Mouse (Mus musculus): ENCODE results near the gene Cox4i2. TPM values are rescaled to one million over a fixed set of nuclear protein-coding genes. Genes with fewer than 3 reads are reported as not detected.

The Cox4i2 gene
- polyA plus RNA-seq, 1 experiment from 2014 or later = 4.6 TPM

GRCm38 (mm10) chr2:152781031-152781711 is 27.2 kb downstream of the Cox4i2 start:
- Histone ChIP-seq H3K4me2 (ENCODE audit: low read depth, low read length, severe bottlenecking) (no peak overlapping the region), H3K36me3 (ENCODE audit: control insufficient read depth, insufficient read depth, low read length) (no peaks in the 10 kb centered on the region; the same call in 1 of the 2 replicates), H3K4me1 (replicated peaks; ENCODE audit: control insufficient read depth, insufficient read depth, low read length) (no peaks in the 10 kb centered on the region), H3K27me3 (ENCODE audit: control insufficient read depth, insufficient read depth, low read length) (no peaks in the 10 kb centered on the region), H3K4me3 (ENCODE audit: low read depth, low read length) (no peak overlapping the region), H3K9me3 (ENCODE audit: control insufficient read depth, low read length) (no peaks in the 10 kb centered on the region), H3K9ac (ENCODE audit: low read length) (no peak overlapping the region), H3K27ac (ENCODE audit: low read depth, low read length) (no peak overlapping the region)
- WGBS = 84% methylated on average over 3 of the region's 3 CpGs
- ATAC-seq (replicated peaks; ENCODE audit: low FRiP score) (no peak), DNase-seq (ENCODE audit: low spot score) (no peak)

GRCm38 (mm10) chr2:152782656-152783055 is 28.7 kb downstream of the Cox4i2 start:
- no peak for DNase-seq (ENCODE audit: low spot score)

DNA sequence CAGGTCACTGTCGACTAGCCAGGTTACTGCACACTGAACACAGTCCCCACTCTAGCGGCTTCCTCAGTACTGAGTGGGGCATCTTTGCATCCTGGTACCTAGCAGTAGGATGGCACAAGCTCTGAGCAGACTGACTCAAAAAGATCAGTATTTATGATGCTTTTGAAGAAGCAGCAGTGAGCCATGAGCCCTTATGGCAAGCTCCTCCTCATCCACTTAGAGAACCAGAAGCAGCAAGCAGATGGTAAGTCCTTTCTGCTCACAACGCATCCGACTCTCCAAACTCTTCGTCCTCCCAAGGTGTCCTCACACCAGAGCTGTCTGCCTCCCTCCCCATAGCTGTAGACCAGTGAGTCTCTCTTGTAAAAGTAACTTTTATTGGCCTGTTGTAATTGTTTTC is 29.3 kb downstream of the Cox4i2 start:
- Histone ChIP-seq H3K9me3 (ENCODE audit: control insufficient read depth, low read length) (no peaks in the 10 kb centered on the region), H3K27ac (ENCODE audit: low read depth, low read length) (no peak overlapping the region), H3K4me1 (replicated peaks; ENCODE audit: control insufficient read depth, insufficient read depth, low read length) (no peaks in the 10 kb centered on the region), H3K4me2 (ENCODE audit: low read depth, low read length, severe bottlenecking) (no peak overlapping the region), H3K4me3 (ENCODE audit: low read depth, low read length) (no peak overlapping the region), H3K27me3 (ENCODE audit: control insufficient read depth, insufficient read depth, low read length) (no peaks in the 10 kb centered on the region), H3K36me3 (ENCODE audit: control insufficient read depth, insufficient read depth, low read length) (no peaks in the 10 kb centered on the region; the same call in 1 of the 2 replicates), H3K9ac (ENCODE audit: low read length) (no peak overlapping the region)
- ATAC-seq (replicated peaks; ENCODE audit: low FRiP score) (no peak), DNase-seq (ENCODE audit: low spot score) (no peak)
- WGBS = 95% methylated on average over 5 of the region's 5 CpGs

More at GRCm38 (mm10) chr2:152782656-152783055, 28.7 kb downstream of the Cox4i2 start:
- Histone ChIP-seq H3K4me3 (ENCODE audit: low read depth, low read length) (no peak overlapping the region), H3K4me2 (ENCODE audit: low read depth, low read length, severe bottlenecking) (no peak overlapping the region), H3K27ac (ENCODE audit: low read depth, low read length) (no peak overlapping the region), H3K9ac (ENCODE audit: low read length) (no peak overlapping the region), H3K36me3 (ENCODE audit: control insufficient read depth, insufficient read depth, low read length) (no peaks in the 10 kb centered on the region; the same call in 1 of the 2 replicates), H3K9me3 (ENCODE audit: control insufficient read depth, low read length) (no peaks in the 10 kb centered on the region), H3K4me1 (replicated peaks; ENCODE audit: control insufficient read depth, insufficient read depth, low read length) (no peaks in the 10 kb centered on the region), H3K27me3 (ENCODE audit: control insufficient read depth, insufficient read depth, low read length) (no peaks in the 10 kb centered on the region)
- WGBS = 89% methylated on average over 5 of the region's 5 CpGs
- no peak for ATAC-seq (replicated peaks; ENCODE audit: low FRiP score)

DNA sequence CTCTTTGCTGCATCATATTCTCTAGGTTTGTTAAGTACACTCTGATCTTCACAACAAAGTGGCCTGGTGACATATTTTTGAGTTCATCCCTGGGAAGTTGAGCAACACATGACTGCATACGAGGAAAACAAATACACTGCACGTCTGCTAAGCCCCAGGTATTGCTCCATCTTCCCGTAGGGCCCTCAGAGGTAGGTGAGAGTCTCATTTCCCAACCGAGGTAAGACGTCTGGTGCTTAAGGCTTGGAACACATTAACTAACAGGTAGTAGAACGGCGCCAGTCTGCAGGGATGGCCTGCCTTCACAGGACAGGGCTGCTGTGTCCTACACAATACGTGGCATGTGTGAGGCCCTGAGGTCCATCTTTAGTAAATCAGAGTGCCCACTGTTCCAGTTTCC is 30.7 kb downstream of the Cox4i2 start:
- no peaks in the 10 kb centered on the region for H3K4me1 ChIP-seq (replicated peaks; ENCODE audit: control insufficient read depth, insufficient read depth, low read length)
- ATAC-seq (replicated peaks; ENCODE audit: low FRiP score) (no peak), DNase-seq (ENCODE audit: low spot score) (no peak)
- H3K27ac ChIP-seq (ENCODE audit: low read depth, low read length) = no peak overlapping the region
- no peaks in the 10 kb centered on the region; the same call in 1 of the 2 replicates for H3K36me3 ChIP-seq (ENCODE audit: control insufficient read depth, insufficient read depth, low read length)
- no peaks in the 10 kb centered on the region for H3K27me3 ChIP-seq (ENCODE audit: control insufficient read depth, insufficient read depth, low read length)
- no peak overlapping the region for H3K9ac ChIP-seq (ENCODE audit: low read length)
- H3K9me3 ChIP-seq (ENCODE audit: control insufficient read depth, low read length) = no peaks in the 10 kb centered on the region
- H3K4me2 ChIP-seq (ENCODE audit: low read depth, low read length, severe bottlenecking) = no peak overlapping the region
- H3K4me3 ChIP-seq (ENCODE audit: low read depth, low read length) = no peak overlapping the region
- WGBS = 95% methylated on average over 8 of the region's 8 CpGs

GRCm38 (mm10) chr2:152785446-152786350 is 31.7 kb downstream of the Cox4i2 start:
- WGBS = 84% methylated on average over 18 of the region's 18 CpGs
- no peaks in the 10 kb centered on the region; the same call in 1 of the 2 replicates for H3K36me3 ChIP-seq (ENCODE audit: control insufficient read depth, insufficient read depth, low read length)
- no peak overlapping the region for H3K27ac ChIP-seq (ENCODE audit: low read depth, low read length)
- no peak overlapping the region for H3K9ac ChIP-seq (ENCODE audit: low read length)
- H3K27me3 ChIP-seq (ENCODE audit: control insufficient read depth, insufficient read depth, low read length) = no peaks in the 10 kb centered on the region
- ATAC-seq (replicated peaks; ENCODE audit: low FRiP score) (no peak), DNase-seq (ENCODE audit: low spot score) (no peak)
- no peak overlapping the region for H3K4me2 ChIP-seq (ENCODE audit: low read depth, low read length, severe bottlenecking)
- H3K9me3 ChIP-seq (ENCODE audit: control insufficient read depth, low read length) = no peaks in the 10 kb centered on the region
- H3K4me1 ChIP-seq (replicated peaks; ENCODE audit: control insufficient read depth, insufficient read depth, low read length) = no peaks in the 10 kb centered on the region
- no peak overlapping the region for H3K4me3 ChIP-seq (ENCODE audit: low read depth, low read length)

GRCm38 (mm10) chr2:152787136-152787535 is 33.2 kb downstream of the Cox4i2 start:
- H3K9ac ChIP-seq (ENCODE audit: low read length) = no peak overlapping the region
- no peak overlapping the region for H3K4me3 ChIP-seq (ENCODE audit: low read depth, low read length)
- no peak for DNase-seq (ENCODE audit: low spot score)
- no peaks in the 10 kb centered on the region for H3K4me1 ChIP-seq (replicated peaks; ENCODE audit: control insufficient read depth, insufficient read depth, low read length)
- H3K4me2 ChIP-seq (ENCODE audit: low read depth, low read length, severe bottlenecking) = no peak overlapping the region
- no peaks in the 10 kb centered on the region for H3K36me3 ChIP-seq (ENCODE audit: control insufficient read depth, insufficient read depth, low read length)
- no peaks in the 10 kb centered on the region for H3K27me3 ChIP-seq (ENCODE audit: control insufficient read depth, insufficient read depth, low read length)
- ATAC-seq (replicated peaks; ENCODE audit: low FRiP score) = no peak
- H3K27ac ChIP-seq (ENCODE audit: low read depth, low read length) = no peak overlapping the region
- no peaks in the 10 kb centered on the region for H3K9me3 ChIP-seq (ENCODE audit: control insufficient read depth, low read length)
- 92% methylated on average over 2 of the region's 2 CpGs for WGBS

- Histone ChIP-seq H3K9me3 (ENCODE audit: control insufficient read depth, low read length) (no peaks in the 10 kb centered on the region), H3K27ac (ENCODE audit: low read depth, low read length) (no peak overlapping the region), H3K4me3 (ENCODE audit: low read depth, low read length) (no peak overlapping the region), H3K4me2 (ENCODE audit: low read depth, low read length, severe bottlenecking) (no peak overlapping the region), H3K27me3 (ENCODE audit: control insufficient read depth, insufficient read depth, low read length) (no peaks in the 10 kb centered on the region), H3K36me3 (ENCODE audit: control insufficient read depth, insufficient read depth, low read length) (no peaks in the 10 kb centered on the region), H3K4me1 (replicated peaks; ENCODE audit: control insufficient read depth, insufficient read depth, low read length) (no peaks in the 10 kb centered on the region), H3K9ac (ENCODE audit: low read length) (no peak overlapping the region)
- ATAC-seq (replicated peaks; ENCODE audit: low FRiP score) (no peak), DNase-seq (ENCODE audit: low spot score) (no peak)
- 97% methylated on average over 6 of the region's 6 CpGs for WGBS
Observed at GRCm38 (mm10) chr2:152787543-152787942, 33.6 kb downstream of the Cox4i2 start.

GRCm38 (mm10) chr2:152788892-152789421 is 35.0 kb downstream of the Cox4i2 start:
- Histone ChIP-seq H3K4me1 (replicated peaks; ENCODE audit: control insufficient read depth, insufficient read depth, low read length) (no peaks in the 10 kb centered on the region), H3K27me3 (ENCODE audit: control insufficient read depth, insufficient read depth, low read length) (no peaks in the 10 kb centered on the region), H3K4me3 (ENCODE audit: low read depth, low read length) (no peak overlapping the region), H3K9ac (ENCODE audit: low read length) (no peak overlapping the region), H3K4me2 (ENCODE audit: low read depth, low read length, severe bottlenecking) (no peak overlapping the region), H3K9me3 (ENCODE audit: control insufficient read depth, low read length) (no peaks in the 10 kb centered on the region), H3K36me3 (ENCODE audit: control insufficient read depth, insufficient read depth, low read length) (no peaks in the 10 kb centered on the region), H3K27ac (ENCODE audit: low read depth, low read length) (peak overlapping the region; percentile 13; the same call in 1 of the 2 replicates)
- DNase-seq (ENCODE audit: low spot score) (no peak), ATAC-seq (replicated peaks; ENCODE audit: low FRiP score) (no peak)
- 84% methylated on average over 6 of the region's 6 CpGs for WGBS
